Mouse (Mus musculus): ENCODE results near the gene Chst8. TPM values are rescaled to one million over a fixed set of nuclear protein-coding genes. Genes with fewer than 3 reads are reported as not detected.
A peak's percentile ranks its signal among the peaks of the same experiment; 100 is the strongest.

The Chst8 gene
- polyA plus RNA-seq, 1 experiment from 2014 or later: 20.5 TPM

GRCm38 (mm10) chr7:34820554-34820953 is 8.0 kb upstream of the Chst8 start:
- Histone ChIP-seq H3K27ac (no peak overlapping the region), H3K9me3 (no peaks in the 10 kb centered on the region), H3K4me3 (replicated peaks) (no peak overlapping the region), H3K27me3 (no peaks in the 10 kb centered on the region), H3K4me1 (replicated peaks) (peaks cover 5% of the 10 kb centered on the region), H3K36me3 (no peaks in the 10 kb centered on the region), H3K9ac (replicated peaks) (no peak overlapping the region), H3K4me2 (replicated peaks) (no peak overlapping the region)
- WGBS: 29% methylated on average over 6 of the region's 6 CpGs
- ATAC-seq: peak; percentile 55; the same call in 1 of the 2 replicates

- Histone ChIP-seq H3K9ac (replicated peaks) (no peak overlapping the region), H3K4me3 (replicated peaks) (no peak overlapping the region), H3K27me3 (peaks cover 1% of the 10 kb centered on the region; the same call in 1 of the 2 replicates), H3K4me1 (replicated peaks) (peaks cover 5% of the 10 kb centered on the region), H3K36me3 (no peaks in the 10 kb centered on the region), H3K4me2 (replicated peaks) (no peak overlapping the region), H3K27ac (no peak overlapping the region), H3K9me3 (no peaks in the 10 kb centered on the region)
- WGBS: 89% methylated on average over 18 of the region's 18 CpGs
- no peak for ATAC-seq
Measured at GRCm38 (mm10) chr7:34819796-34820195, 7.3 kb upstream of the Chst8 start.

- Histone ChIP-seq H3K27me3 (peaks cover 12% of the 10 kb centered on the region), H3K27ac (no peak overlapping the region), H3K9ac (replicated peaks) (no peak overlapping the region), H3K4me2 (replicated peaks) (no peak overlapping the region), H3K4me1 (replicated peaks) (peaks cover 5% of the 10 kb centered on the region), H3K4me3 (replicated peaks) (no peak overlapping the region), H3K36me3 (no peaks in the 10 kb centered on the region), H3K9me3 (no peaks in the 10 kb centered on the region)
- ATAC-seq: no peak
- WGBS: 48% methylated on average over 5 of the region's 5 CpGs
Measured at GRCm38 (mm10) chr7:34818660-34819059, 6.1 kb upstream of the Chst8 start.

DNA sequence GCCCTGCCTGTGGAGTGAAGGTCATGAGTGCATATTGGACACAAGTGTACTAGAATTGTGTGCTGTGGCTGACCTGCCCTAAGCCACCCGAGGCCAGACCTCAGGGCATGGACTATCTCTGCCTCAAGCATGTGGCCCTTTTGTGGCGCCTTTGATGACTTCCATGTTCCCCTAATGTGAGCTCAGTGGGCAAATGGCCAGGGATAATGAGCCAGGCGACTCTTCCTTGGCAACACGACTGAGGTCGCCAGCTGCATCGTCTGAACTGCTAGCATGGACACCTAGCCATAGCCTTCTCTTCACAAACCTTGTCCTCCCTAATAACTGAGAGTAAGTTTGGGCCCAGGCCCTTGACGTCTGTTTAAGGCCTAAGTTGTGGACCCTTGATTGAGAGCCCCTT is 4.5 kb upstream of the Chst8 start:
- Histone ChIP-seq H3K4me1 (replicated peaks) (peaks cover 18% of the 10 kb centered on the region), H3K36me3 (no peaks in the 10 kb centered on the region), H3K4me3 (replicated peaks) (no peak overlapping the region), H3K9ac (replicated peaks) (no peak overlapping the region), H3K27me3 (peaks cover 29% of the 10 kb centered on the region), H3K9me3 (no peaks in the 10 kb centered on the region), H3K27ac (no peak overlapping the region), H3K4me2 (replicated peaks) (no peak overlapping the region)
- 84% methylated on average over 7 of the region's 7 CpGs for WGBS
- no peak for ATAC-seq

- WGBS: 78% methylated on average over 3 of the region's 3 CpGs
- H3K27me3 ChIP-seq: peaks cover 49% of the 10 kb centered on the region
- H3K9ac ChIP-seq (replicated peaks): no peak overlapping the region
- H3K27ac ChIP-seq: 0 out of 2 replicates have a peak overlapping the region, but pooled peaks have one; percentile 9
- no peaks in the 10 kb centered on the region for H3K36me3 ChIP-seq
- H3K9me3 ChIP-seq: no peaks in the 10 kb centered on the region
- no peak overlapping the region for H3K4me2 ChIP-seq (replicated peaks)
- H3K4me3 ChIP-seq (replicated peaks): no peak overlapping the region
- no peak for ATAC-seq
- peaks cover 33% of the 10 kb centered on the region for H3K4me1 ChIP-seq (replicated peaks)
Measured at GRCm38 (mm10) chr7:34814801-34815200, 2.3 kb upstream of the Chst8 start.

DNA sequence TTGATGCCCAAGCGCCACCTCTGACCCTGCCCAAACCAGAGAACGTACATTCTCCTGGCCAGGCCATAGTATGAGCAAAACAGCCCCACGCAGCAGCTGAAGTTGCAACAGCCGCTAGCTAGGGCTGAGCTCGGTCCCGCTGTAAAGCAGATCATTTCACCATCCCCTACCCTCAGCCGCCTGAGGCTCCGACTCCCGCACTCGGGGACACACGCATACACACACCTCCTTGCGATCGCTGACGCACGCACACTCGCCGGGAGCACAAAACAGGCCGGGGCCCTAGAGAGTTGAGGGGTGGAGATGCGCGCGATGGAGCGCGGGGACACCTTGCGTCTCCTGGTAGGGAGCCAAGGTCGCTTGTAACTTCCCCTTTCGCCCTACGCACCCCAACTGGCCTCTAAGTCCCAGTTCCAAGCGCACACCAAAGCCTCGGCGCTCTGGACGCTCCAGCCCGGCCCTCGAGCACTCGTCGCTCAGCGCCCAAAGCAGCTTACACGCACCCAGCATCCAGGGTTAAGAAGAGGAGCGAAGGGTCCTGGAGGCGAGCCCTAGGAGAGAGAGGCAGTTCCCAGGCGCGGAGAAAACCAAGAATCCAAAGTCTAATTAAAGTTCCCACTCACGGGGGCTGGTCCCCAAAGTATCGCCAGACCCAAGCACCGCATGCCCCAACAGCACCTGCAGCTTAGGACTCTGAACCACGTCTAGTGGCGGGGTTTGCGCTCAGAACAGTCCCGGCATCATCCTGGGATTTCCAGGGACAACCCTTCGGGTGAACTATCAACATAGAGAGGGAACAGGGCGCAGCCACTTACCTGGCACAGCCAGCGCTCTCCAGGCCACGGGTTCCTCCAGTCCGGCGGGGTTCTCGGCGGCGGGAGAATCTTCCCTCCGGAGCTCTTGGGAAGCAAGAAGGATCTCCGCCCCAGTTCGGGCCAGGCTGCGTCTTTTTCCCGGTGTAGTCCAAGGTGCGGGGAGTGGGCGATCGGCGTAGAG is 682 bp downstream of the Chst8 start:
- H3K27me3 ChIP-seq: peaks cover 69% of the 10 kb centered on the region
- peaks cover 51% of the 10 kb centered on the region for H3K4me1 ChIP-seq (replicated peaks)
- WGBS: under 1% methylated on average over 66 of the region's 66 CpGs
- H3K27ac ChIP-seq: peak overlapping the region; percentile 51
- H3K4me2 ChIP-seq (replicated peaks): peak overlapping the region; percentile 91
- no peaks in the 10 kb centered on the region for H3K9me3 ChIP-seq
- H3K36me3 ChIP-seq: no peaks in the 10 kb centered on the region
- H3K4me3 ChIP-seq (replicated peaks): peak overlapping the region; percentile 54
- H3K9ac ChIP-seq (replicated peaks): peak overlapping the region; percentile 60
- peak; percentile 49 for ATAC-seq

GRCm38 (mm10) chr7:34811060-34811459 is 1.5 kb downstream of the Chst8 start:
- ATAC-seq: no peak
- H3K4me3 ChIP-seq (replicated peaks): peak overlapping the region; percentile 54
- 3% methylated on average over 10 of the region's 10 CpGs for WGBS
- H3K9ac ChIP-seq (replicated peaks): peak overlapping the region; percentile 60
- H3K9me3 ChIP-seq: no peaks in the 10 kb centered on the region
- peak overlapping the region; percentile 60 for H3K27ac ChIP-seq
- H3K4me2 ChIP-seq (replicated peaks): peak overlapping the region; percentile 91
- H3K36me3 ChIP-seq: no peaks in the 10 kb centered on the region
- H3K27me3 ChIP-seq: peaks cover 69% of the 10 kb centered on the region
- H3K4me1 ChIP-seq (replicated peaks): peaks cover 59% of the 10 kb centered on the region

DNA sequence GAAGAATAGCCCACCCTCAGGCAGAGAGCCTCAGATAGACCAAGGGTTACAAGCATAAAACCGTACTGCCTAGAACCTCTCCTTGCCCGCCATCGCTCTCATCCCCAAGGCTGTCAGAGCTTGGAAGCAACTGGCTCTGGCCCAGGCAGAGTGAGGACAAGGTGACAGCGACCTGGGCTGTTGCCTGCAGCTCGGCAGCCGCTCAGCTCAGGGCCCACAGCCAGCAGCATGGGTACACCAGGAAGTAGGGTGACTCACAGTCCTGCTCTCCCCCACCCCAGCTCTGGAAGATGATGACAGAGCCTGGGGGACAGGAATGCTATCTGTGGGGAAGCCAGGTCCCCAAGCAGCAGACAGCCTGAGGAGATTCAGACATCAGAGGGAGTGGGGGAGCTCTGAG is 6.2 kb downstream of the Chst8 start:
- 86% methylated on average over 6 of the region's 6 CpGs for WGBS
- Histone ChIP-seq H3K4me2 (replicated peaks) (no peak overlapping the region), H3K36me3 (no peaks in the 10 kb centered on the region), H3K27ac (peak overlapping the region; percentile 14; the same call in 1 of the 2 replicates), H3K4me1 (replicated peaks) (peaks cover 57% of the 10 kb centered on the region), H3K4me3 (replicated peaks) (no peak overlapping the region), H3K9me3 (no peaks in the 10 kb centered on the region), H3K9ac (replicated peaks) (no peak overlapping the region), H3K27me3 (peaks cover 34% of the 10 kb centered on the region)
- no peak for ATAC-seq

DNA sequence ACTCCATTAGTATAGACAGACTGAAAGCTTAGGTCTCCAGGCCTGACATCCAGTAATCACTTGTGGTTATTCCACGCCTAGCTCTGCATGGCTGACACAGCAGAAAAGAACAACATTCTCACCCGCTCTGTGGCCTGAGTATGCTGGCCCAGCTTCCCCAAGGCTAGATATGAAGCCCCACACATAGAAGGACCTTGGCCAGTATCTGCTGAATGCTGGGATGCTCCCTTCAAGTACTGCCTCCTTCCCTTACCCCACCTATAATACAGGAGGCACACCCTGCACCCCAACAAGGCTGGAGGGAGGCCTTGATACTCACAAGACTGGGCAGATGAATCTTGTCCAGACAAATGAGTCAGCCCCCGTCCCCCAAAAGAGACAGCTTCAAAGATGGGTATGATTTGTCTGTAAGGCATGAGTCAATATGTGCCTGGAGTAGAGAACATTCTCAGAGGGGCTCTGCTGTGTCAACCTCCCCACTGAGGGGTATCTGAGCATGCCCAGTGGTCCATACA is 6.8 kb downstream of the Chst8 start:
- H3K27me3 ChIP-seq: peaks cover 29% of the 10 kb centered on the region
- no peaks in the 10 kb centered on the region for H3K36me3 ChIP-seq
- H3K4me3 ChIP-seq (replicated peaks): no peak overlapping the region
- WGBS: 89% methylated on average over 3 of the region's 3 CpGs
- H3K4me1 ChIP-seq (replicated peaks): peaks cover 51% of the 10 kb centered on the region
- no peak overlapping the region for H3K9ac ChIP-seq (replicated peaks)
- no peaks in the 10 kb centered on the region for H3K9me3 ChIP-seq
- no peak overlapping the region for H3K4me2 ChIP-seq (replicated peaks)
- 0 out of 2 replicates have a peak overlapping the region, but pooled peaks have one; percentile 14 for H3K27ac ChIP-seq
- ATAC-seq: no peak

- H3K27me3 ChIP-seq: peaks cover 22% of the 10 kb centered on the region
- H3K36me3 ChIP-seq: no peaks in the 10 kb centered on the region
- no peak overlapping the region for H3K9ac ChIP-seq (replicated peaks)
- H3K9me3 ChIP-seq: no peaks in the 10 kb centered on the region
- peaks cover 49% of the 10 kb centered on the region for H3K4me1 ChIP-seq (replicated peaks)
- ATAC-seq: no peak
- H3K4me3 ChIP-seq (replicated peaks): no peak overlapping the region
- no peak overlapping the region for H3K4me2 ChIP-seq (replicated peaks)
- WGBS: 88% methylated on average over 2 of the region's 2 CpGs
- H3K27ac ChIP-seq: peak overlapping the region; percentile 4; the same call in 1 of the 2 replicates
Measured at GRCm38 (mm10) chr7:34805042-34805441, 7.5 kb downstream of the Chst8 start.

- Histone ChIP-seq H3K36me3 (no peaks in the 10 kb centered on the region), H3K9me3 (no peaks in the 10 kb centered on the region), H3K27me3 (no peaks in the 10 kb centered on the region; the same call in 1 of the 2 replicates), H3K27ac (peak overlapping the region; percentile 83), H3K4me1 (replicated peaks) (peaks cover 41% of the 10 kb centered on the region), H3K9ac (replicated peaks) (no peak overlapping the region), H3K4me2 (replicated peaks) (no peak overlapping the region), H3K4me3 (replicated peaks) (no peak overlapping the region)
- 0 out of 2 replicates have a peak, but pooled peaks have one; percentile 31 for ATAC-seq
- 43% methylated on average over 13 of the region's 13 CpGs for WGBS
Measured at GRCm38 (mm10) chr7:34799950-34800511, 12.5 kb downstream of the Chst8 start.

GRCm38 (mm10) chr7:34799404-34799771 is 13.1 kb downstream of the Chst8 start:
- Histone ChIP-seq H3K9me3 (no peaks in the 10 kb centered on the region), H3K27ac (peak overlapping the region; percentile 83), H3K4me3 (replicated peaks) (no peak overlapping the region), H3K4me1 (replicated peaks) (peaks cover 34% of the 10 kb centered on the region), H3K36me3 (no peaks in the 10 kb centered on the region), H3K4me2 (replicated peaks) (no peak overlapping the region), H3K27me3 (no peaks in the 10 kb centered on the region; the same call in 1 of the 2 replicates), H3K9ac (replicated peaks) (no peak overlapping the region)
- 29% methylated on average over 3 of the region's 3 CpGs for WGBS
- ATAC-seq: no peak
